Mouse (Mus musculus) hindbrain, embryonic 15.5 days (tissue): Measurements from ENCODE around the gene Cux1. TPM values are rescaled to one million over a fixed set of nuclear protein-coding genes. Genes with fewer than 3 reads are reported as not detected.

Experiments
- ATAC-seq: fragments of 200-750 bp; cut with Nextera tagmentation; 2 replicates; pipeline ENCODE4 v1.8.0; 2017; ENCODE audit warnings: low read depth, moderate number of reproducible peaks, moderate TSS enrichment; ENCODE audit not compliant: low FRiP score
- H3K27ac ChIP-seq: fragments of 300-500 bp; sonication (generic); replicated peaks from 2 replicates; pipeline ENCODE4 v1.5.1; 2015; ENCODE audit warnings: mild to moderate bottlenecking, inconsistent platforms
- H3K27me3 ChIP-seq: fragments of 300-500 bp; sonication (generic); 2 replicates; pipeline ENCODE4 v1.6.1; 2015; ENCODE audit warnings: control low read depth, inconsistent platforms
- H3K36me3 ChIP-seq: fragments of 300-500 bp; sonication (generic); 2 replicates; pipeline ENCODE4 v1.6.1; 2015; ENCODE audit warnings: control low read depth, inconsistent platforms
- H3K4me1 ChIP-seq: fragments of 300-500 bp; sonication (generic); replicated peaks from 2 replicates; pipeline ENCODE4 v1.6.1; 2015; ENCODE audit warnings: control low read depth, inconsistent platforms
- H3K4me2 ChIP-seq: fragments of 300-500 bp; sonication (generic); 2 replicates; pipeline ENCODE4 v1.6.1; 2015; ENCODE audit warnings: moderate library complexity, mild to moderate bottlenecking, inconsistent platforms
- H3K4me3 ChIP-seq: fragments of 300-500 bp; sonication (generic); 2 replicates; pipeline ENCODE4 v1.5.1; 2015; ENCODE audit warnings: mild to moderate bottlenecking, inconsistent platforms
- H3K9ac ChIP-seq: fragments of 300-500 bp; sonication (generic); 2 replicates; pipeline ENCODE4 v1.6.1; 2015; ENCODE audit warnings: inconsistent platforms
- H3K9me3 ChIP-seq: fragments of 300-500 bp; sonication (generic); 2 replicates; pipeline ENCODE4 v1.6.1; 2016; ENCODE audit warnings: control low read depth, inconsistent platforms
- WGBS: fragments of 180-500 bp; shearing (Covaris S2); methylation state at CpG from one replicate; pipeline ENCODE4 v1.1.7; 2015; 5-methylcytosine and 5-hydroxymethylcytosine counted together
- polyA plus RNA-seq: library from polyadenylated mRNA; unstranded; fragments of >200 nt; fragmentation: Nextera tagmentation; extraction: Ambion mirVana; gene quantifications from 2 replicates; pipeline ENCODE4 v1.2.1, GENCODE M21; 2015

The Cux1 gene
- 101 and 106 TPM in 2 replicates for polyA plus RNA-seq

- WGBS: under 1% methylated on average over 77 of the region's 103 CpGs
- H3K4me1 ChIP-seq: peaks cover 35% of the 10 kb centered on the region
- H3K36me3 ChIP-seq: no peaks in the 10 kb centered on the region
- peaks cover 19% of the 10 kb centered on the region for H3K27me3 ChIP-seq
- H3K4me2 ChIP-seq: peak within 1 kb of the TSS; percentile 97
- peak; percentile 91 for ATAC-seq
- peak within 1 kb of the TSS; percentile 87 for H3K4me3 ChIP-seq
- H3K27ac ChIP-seq: peak within 1 kb of the TSS; percentile 97
- H3K9ac ChIP-seq: peak within 1 kb of the TSS; percentile 97
- H3K9me3 ChIP-seq: no peaks in the 10 kb centered on the region
Observed at GRCm38 (mm10) chr5:136567176-136568025, at the start of gene Cux1. Gene Cux1 (minus strand): TSS chr5:136567490.

- Histone ChIP-seq H3K9ac (no peak overlapping the region), H3K4me3 (no peak overlapping the region), H3K4me1 (no peaks in the 10 kb centered on the region), H3K27ac (no peak overlapping the region), H3K4me2 (no peak overlapping the region), H3K36me3 (no peaks in the 10 kb centered on the region), H3K9me3 (no peaks in the 10 kb centered on the region), H3K27me3 (no peaks in the 10 kb centered on the region)
- no peak for ATAC-seq
- 76% methylated on average over 1 of the region's 1 CpGs for WGBS
Observed at GRCm38 (mm10) chr5:136612391-136612790, 45.1 kb upstream of the Cux1 start.

- Histone ChIP-seq H3K36me3 (no peaks in the 10 kb centered on the region), H3K4me3 (no peak overlapping the region), H3K27me3 (no peaks in the 10 kb centered on the region), H3K27ac (no peak overlapping the region), H3K4me2 (no peak overlapping the region), H3K9me3 (no peaks in the 10 kb centered on the region), H3K4me1 (no peaks in the 10 kb centered on the region), H3K9ac (no peak overlapping the region)
- no peak for ATAC-seq
- WGBS: 62% methylated on average over 6 of the region's 6 CpGs
Observed at GRCm38 (mm10) chr5:136608814-136609434, 41.6 kb upstream of the Cux1 start.

GRCm38 (mm10) chr5:136605144-136605543, 37.9 kb upstream of the Cux1 start:
- no peak overlapping the region for H3K4me3 ChIP-seq
- no peak overlapping the region for H3K27ac ChIP-seq
- no peak overlapping the region for H3K9ac ChIP-seq
- 84% methylated on average over 11 of the region's 11 CpGs for WGBS
- H3K9me3 ChIP-seq: no peaks in the 10 kb centered on the region
- no peaks in the 10 kb centered on the region for H3K36me3 ChIP-seq
- H3K4me2 ChIP-seq: no peak overlapping the region
- no peaks in the 10 kb centered on the region for H3K4me1 ChIP-seq
- no peak for ATAC-seq
- no peaks in the 10 kb centered on the region for H3K27me3 ChIP-seq

GRCm38 (mm10) chr5:136603176-136603964, 36.1 kb upstream of the Cux1 start:
- H3K4me3 ChIP-seq: no peak overlapping the region
- H3K27me3 ChIP-seq: no peaks in the 10 kb centered on the region
- H3K4me2 ChIP-seq: no peak overlapping the region
- H3K27ac ChIP-seq: no peak overlapping the region
- no peak for ATAC-seq
- H3K9ac ChIP-seq: no peak overlapping the region
- no peaks in the 10 kb centered on the region for H3K36me3 ChIP-seq
- no peaks in the 10 kb centered on the region for H3K9me3 ChIP-seq
- 73% methylated on average over 13 of the region's 13 CpGs for WGBS
- no peaks in the 10 kb centered on the region for H3K4me1 ChIP-seq

- H3K9me3 ChIP-seq: no peaks in the 10 kb centered on the region
- 83% methylated on average over 5 of the region's 5 CpGs for WGBS
- H3K27me3 ChIP-seq: no peaks in the 10 kb centered on the region
- no peak overlapping the region for H3K27ac ChIP-seq
- ATAC-seq: no peak
- no peak overlapping the region for H3K9ac ChIP-seq
- H3K4me3 ChIP-seq: no peak overlapping the region
- H3K36me3 ChIP-seq: no peaks in the 10 kb centered on the region
- H3K4me1 ChIP-seq: no peaks in the 10 kb centered on the region
- no peak overlapping the region for H3K4me2 ChIP-seq
Observed at GRCm38 (mm10) chr5:136600511-136600910, 33.2 kb upstream of the Cux1 start.

GRCm38 (mm10) chr5:136594896-136595540, 27.7 kb upstream of the Cux1 start:
- H3K4me2 ChIP-seq: no peak overlapping the region
- ATAC-seq: no peak
- 54% methylated on average over 8 of the region's 8 CpGs for WGBS
- no peak overlapping the region for H3K9ac ChIP-seq
- H3K27ac ChIP-seq: 0 out of 2 replicates have a peak overlapping the region, but pooled peaks have one; percentile 34
- no peaks in the 10 kb centered on the region for H3K9me3 ChIP-seq
- H3K36me3 ChIP-seq: no peaks in the 10 kb centered on the region
- H3K4me1 ChIP-seq: peaks cover 7% of the 10 kb centered on the region; the same call in 1 of the 2 replicates
- no peaks in the 10 kb centered on the region for H3K27me3 ChIP-seq
- no peak overlapping the region for H3K4me3 ChIP-seq

GRCm38 (mm10) chr5:136591816-136592499, 24.7 kb upstream of the Cux1 start:
- H3K4me2 ChIP-seq: no peak overlapping the region
- H3K4me1 ChIP-seq: peaks cover 7% of the 10 kb centered on the region; the same call in 1 of the 2 replicates
- H3K9ac ChIP-seq: no peak overlapping the region
- ATAC-seq: no peak
- H3K36me3 ChIP-seq: no peaks in the 10 kb centered on the region
- H3K27me3 ChIP-seq: no peaks in the 10 kb centered on the region
- H3K27ac ChIP-seq: no peak overlapping the region
- no peaks in the 10 kb centered on the region for H3K9me3 ChIP-seq
- WGBS: 94% methylated on average over 8 of the region's 8 CpGs
- H3K4me3 ChIP-seq: no peak overlapping the region

GRCm38 (mm10) chr5:136589002-136589401, 21.7 kb upstream of the Cux1 start:
- Histone ChIP-seq H3K9ac (no peak overlapping the region), H3K36me3 (no peaks in the 10 kb centered on the region), H3K4me2 (no peak overlapping the region), H3K9me3 (no peaks in the 10 kb centered on the region), H3K27me3 (no peaks in the 10 kb centered on the region), H3K27ac (no peak overlapping the region), H3K4me3 (no peak overlapping the region), H3K4me1 (no peaks in the 10 kb centered on the region)
- WGBS: 71% methylated on average over 2 of the region's 2 CpGs
- no peak for ATAC-seq

- no peak for ATAC-seq
- Histone ChIP-seq H3K36me3 (no peaks in the 10 kb centered on the region), H3K27me3 (no peaks in the 10 kb centered on the region), H3K9ac (no peak overlapping the region), H3K9me3 (no peaks in the 10 kb centered on the region), H3K4me3 (no peak overlapping the region), H3K27ac (no peak overlapping the region), H3K4me2 (no peak overlapping the region), H3K4me1 (no peaks in the 10 kb centered on the region)
- WGBS: 80% methylated on average over 3 of the region's 3 CpGs
Observed at GRCm38 (mm10) chr5:136588471-136588870, 21.2 kb upstream of the Cux1 start.

- Histone ChIP-seq H3K4me2 (no peak overlapping the region), H3K4me3 (no peak overlapping the region), H3K27me3 (peaks cover 19% of the 10 kb centered on the region), H3K9me3 (no peaks in the 10 kb centered on the region), H3K36me3 (no peaks in the 10 kb centered on the region), H3K27ac (no peak overlapping the region), H3K4me1 (peaks cover 13% of the 10 kb centered on the region), H3K9ac (no peak overlapping the region)
- ATAC-seq: no peak
- WGBS: 70% methylated on average over 4 of the region's 4 CpGs
Observed at GRCm38 (mm10) chr5:136584676-136585285, 17.5 kb upstream of the Cux1 start.
